ENCODE assay signal across 9 mouse cellular contexts in genomic region chr2:164441731-164442130, GRCm38 (mm10). TPM values are rescaled to one million over a fixed set of nuclear protein-coding genes. Genes with fewer than 3 reads are reported as not detected.
DNase-seq lines count a peak whose midpoint lies in the region; ATAC-seq and TF ChIP-seq lines count a peak whose summit lies in the region.
"Had no signal": no experiment of that assay in that cellular context is flagged by ENCODE, and none has a peak within 500 bp of the region (broad histone marks: within the 10 kb centered on the region; RNA-seq: fewer than 3 reads in every experiment).

No protein-coding gene starts in this region.

- H3K27ac ChIP-seq in liver, adult 2 months (replicated peaks; ENCODE audit: insufficient read depth, low read depth, low read length) = peak overlapping the region; percentile 80
- 0 out of 2 replicates have a peak overlapping the region, but pooled peaks have one; percentile 84 for H3K27ac ChIP-seq in embryonic facial prominence, embryonic 15.5 days (replicated peaks)
- 0 out of 2 replicates have a peak overlapping the region, but pooled peaks have one; percentile 14 for H3K27ac ChIP-seq in limb, embryonic 10.5 days
- H3K27ac ChIP-seq in olfactory bulb, adult 2 months (ENCODE audit: insufficient read depth, low read depth, low read length) = peak overlapping the region; percentile 25; the same call in 1 of the 2 replicates

- H3K79me2 ChIP-seq in liver, adult 2 months (ENCODE audit: control insufficient read depth, insufficient read depth, low read length) = peaks cover 33% of the 10 kb centered on the region

- peak overlapping the region; percentile 75 for H3K4me3 ChIP-seq in liver, adult 2 months (ENCODE audit: insufficient read depth, low read depth, low read length)
- peak overlapping the region; percentile 63 for H3K4me3 ChIP-seq in embryonic facial prominence, embryonic 15.5 days (replicated peaks)
- peak overlapping the region; percentile 68 for H3K4me3 ChIP-seq in limb, embryonic 10.5 days
- H3K4me3 ChIP-seq in olfactory bulb, adult 2 months (ENCODE audit: insufficient read depth, low read depth, low read length) = peak overlapping the region; percentile 25; the same call in 1 of the 2 replicates

- WGBS in liver, adult 2 months = 20% methylated on average over 7 of the region's 7 CpGs
- 21% methylated on average over 7 of the region's 7 CpGs for WGBS in embryonic facial prominence, embryonic 15.5 days
- 33% methylated on average over 7 of the region's 7 CpGs for WGBS in limb, embryonic 10.5 days
- 49% methylated on average over 7 of the region's 7 CpGs for WGBS in olfactory bulb, adult 2 months

- DNase-seq in liver, adult 2 months (ENCODE audit: extremely low read depth, low read depth, low spot score) = peak; percentile 51
- DNase-seq in liver = no peak
- no peak for DNase-seq in limb, embryonic 10.5 days (ENCODE audit: low spot score)
- no peak for DNase-seq in frontal cortex, postnatal 10 days (ENCODE audit: low spot score in 2 of 2)
- no peak for DNase-seq in layer of hippocampus, adult 9-11 months

- H3K9ac ChIP-seq in liver, adult 2 months (ENCODE audit: low read depth, low read length) = peak overlapping the region; percentile 91
- peak overlapping the region; percentile 79 for H3K9ac ChIP-seq in embryonic facial prominence, embryonic 15.5 days

- ATAC-seq in embryonic facial prominence, embryonic 15.5 days (ENCODE audit: insufficient number of reproducible peaks, low FRiP score, low TSS enrichment, low read depth) = no peak

- no peak for TF ChIP-seq CTCF in liver, adult 2 months (IDR thresholded peaks at IDR 0.05; ENCODE audit: low read depth, low read length)
- no peak for TF ChIP-seq CTCF in olfactory bulb, adult 2 months (IDR thresholded peaks at IDR 0.05; ENCODE audit: insufficient read depth, low read depth, low read length)

- no peaks in the 10 kb centered on the region for H3K9me3 ChIP-seq in embryonic facial prominence, embryonic 15.5 days (replicated peaks)
- no peaks in the 10 kb centered on the region for H3K9me3 ChIP-seq in limb, embryonic 10.5 days (replicated peaks)

- peaks cover 15% of the 10 kb centered on the region; the same call in 1 of the 2 replicates for H3K36me3 ChIP-seq in liver, adult 2 months (ENCODE audit: control insufficient read depth, insufficient read depth, low read length)
- H3K36me3 ChIP-seq in embryonic facial prominence, embryonic 15.5 days = no peaks in the 10 kb centered on the region
- H3K36me3 ChIP-seq in limb, embryonic 10.5 days = no peaks in the 10 kb centered on the region

- H3K4me1 ChIP-seq in liver, adult 2 months (ENCODE audit: control insufficient read depth, insufficient read depth, low read length) = peaks cover 9% of the 10 kb centered on the region; the same call in 1 of the 2 replicates
- peaks cover 52% of the 10 kb centered on the region for H3K4me1 ChIP-seq in embryonic facial prominence, embryonic 15.5 days
- peaks cover 66% of the 10 kb centered on the region for H3K4me1 ChIP-seq in limb, embryonic 10.5 days
- peaks cover 22% of the 10 kb centered on the region for H3K4me1 ChIP-seq in olfactory bulb, adult 2 months (ENCODE audit: control insufficient read depth, insufficient read depth, low read length)

- 0 out of 2 replicates have a peak, but pooled peaks have one; percentile 20 for TF ChIP-seq POLR2A in liver, adult 2 months (IDR thresholded peaks at IDR 0.05; ENCODE audit: extremely low read depth, insufficient read depth, low read length)
- TF ChIP-seq POLR2A in olfactory bulb, adult 2 months (IDR thresholded peaks at IDR 0.05; ENCODE audit: insufficient read depth, low read depth, low read length) = no peak

- H3K4me2 ChIP-seq in embryonic facial prominence, embryonic 15.5 days (replicated peaks) = peak overlapping the region; percentile 69

- no peaks in the 10 kb centered on the region for H3K27me3 ChIP-seq in liver, adult 2 months (ENCODE audit: control insufficient read depth, insufficient read depth, low read length)
- no peaks in the 10 kb centered on the region for H3K27me3 ChIP-seq in embryonic facial prominence, embryonic 15.5 days
- peaks cover 48% of the 10 kb centered on the region for H3K27me3 ChIP-seq in limb, embryonic 10.5 days (ENCODE audit: low read depth, poor library complexity, severe bottlenecking)

RNA-seq across cellular contexts. Expression of gene Sdc4, which starts 2.0 kb away (rescaled TPM):
- total RNA-seq in liver, adult 2 months (2014; rRNA removed) = 511 and 573 TPM in 2 replicates
- 178 and 182 TPM in 2 replicates for polyA plus RNA-seq in liver, adult 2 months (2012; rRNA removed)
- 113 and 114 TPM in 2 replicates for polyA plus RNA-seq in embryonic facial prominence, embryonic 15.5 days (2015; fragmentation: Nextera tagmentation; extraction: Ambion mirVana)
- polyA plus RNA-seq in limb, embryonic 10.5 days (2016; fragmentation: Nextera tagmentation; extraction: Ambion mirVana) = 22.1 and 24.2 TPM in 2 replicates
- 124 TPM in 1 of 2 replicates, not detected in the other for polyA plus RNA-seq in olfactory bulb, adult 2 months (2012; ENCODE audit: insufficient read depth, insufficient read length, low replicate concordance, missing spikeins)

RNA-seq across cellular contexts. Expression of gene Sys1, which starts 15.0 kb away (rescaled TPM):
- 33.7 and 40.9 TPM in 2 replicates for total RNA-seq in liver, adult 2 months (2014; rRNA removed)
- 145 and 157 TPM in 2 replicates for polyA plus RNA-seq in liver, adult 2 months (2012; rRNA removed)
- polyA plus RNA-seq in embryonic facial prominence, embryonic 15.5 days (2015; fragmentation: Nextera tagmentation; extraction: Ambion mirVana) = 66.3 and 67.8 TPM in 2 replicates
- polyA plus RNA-seq in limb, embryonic 10.5 days (2016; fragmentation: Nextera tagmentation; extraction: Ambion mirVana) = 54.4 and 54.5 TPM in 2 replicates
- not detected in 2 replicates for polyA plus RNA-seq in olfactory bulb, adult 2 months (2012; ENCODE audit: insufficient read depth, insufficient read length, low replicate concordance, missing spikeins)

RNA-seq across cellular contexts. Expression of gene Gm20458, which starts 19.0 kb away (rescaled TPM):
- 0.46 TPM in 1 of 2 replicates, not detected in the other for total RNA-seq in liver, adult 2 months (2014; rRNA removed)
- polyA plus RNA-seq in liver, adult 2 months (2012; rRNA removed) = 11.7 and 14.2 TPM in 2 replicates
- polyA plus RNA-seq in embryonic facial prominence, embryonic 15.5 days (2015; fragmentation: Nextera tagmentation; extraction: Ambion mirVana) = 12.2 and 12.5 TPM in 2 replicates
- polyA plus RNA-seq in limb, embryonic 10.5 days (2016; fragmentation: Nextera tagmentation; extraction: Ambion mirVana) = 2.2 and 3.2 TPM in 2 replicates
- polyA plus RNA-seq in olfactory bulb, adult 2 months (2012; ENCODE audit: insufficient read depth, insufficient read length, low replicate concordance, missing spikeins) = not detected in 2 replicates

RNA-seq across cellular contexts. Expression of gene Trp53tg5, which starts 31.8 kb away (rescaled TPM):
- total RNA-seq in liver, adult 2 months (2014; rRNA removed) = not detected in 2 replicates
- not detected in 2 replicates for polyA plus RNA-seq in liver, adult 2 months (2012; rRNA removed)
- polyA plus RNA-seq in embryonic facial prominence, embryonic 15.5 days (2015; fragmentation: Nextera tagmentation; extraction: Ambion mirVana) = not detected in 2 replicates
- polyA plus RNA-seq in limb, embryonic 10.5 days (2016; fragmentation: Nextera tagmentation; extraction: Ambion mirVana) = not detected in 2 replicates
- not detected in 2 replicates for polyA plus RNA-seq in olfactory bulb, adult 2 months (2012; ENCODE audit: insufficient read depth, insufficient read length, low replicate concordance, missing spikeins)
- total RNA-seq: adrenal gland, postnatal 14 days; layer of hippocampus, postnatal 10 days had no signal

RNA-seq across cellular contexts. Expression of gene Matn4, which starts 36.8 kb away (rescaled TPM):
- total RNA-seq in liver, adult 2 months (2014; rRNA removed) = 0.07 and 0.09 TPM in 2 replicates
- polyA plus RNA-seq in liver, adult 2 months (2012; rRNA removed) = 0.04 and 0.05 TPM in 2 replicates
- 33.4 and 58.2 TPM in 2 replicates for polyA plus RNA-seq in embryonic facial prominence, embryonic 15.5 days (2015; fragmentation: Nextera tagmentation; extraction: Ambion mirVana)
- 0.15 and 3.0 TPM in 2 replicates for polyA plus RNA-seq in limb, embryonic 10.5 days (2016; fragmentation: Nextera tagmentation; extraction: Ambion mirVana)
- polyA plus RNA-seq in olfactory bulb, adult 2 months (2012; ENCODE audit: insufficient read depth, insufficient read length, low replicate concordance, missing spikeins) = not detected in 2 replicates

Comparison
In these comparisons a context has a peak if more than half of its experiments do, and no peak if none do; other contexts are left out.
1. H3K27ac ChIP-seq: peak in every context shown above with its lines; median percentile 84 in embryonic facial prominence, embryonic 15.5 days; 80 in liver, adult 2 months; 25 in olfactory bulb, adult 2 months; 14 in limb, embryonic 10.5 days.
2. H3K4me3 ChIP-seq: peak in every context shown above with its lines; median percentile 75 in liver, adult 2 months; 68 in limb, embryonic 10.5 days; 63 in embryonic facial prominence, embryonic 15.5 days; 25 in olfactory bulb, adult 2 months.
3. RNA of gene Sys1, which starts 15.0 kb away (polyA plus RNA-seq): 145 to 157 TPM in liver, adult 2 months, 66.3 to 67.8 TPM in embryonic facial prominence, embryonic 15.5 days and 54.4 to 54.5 TPM in limb, embryonic 10.5 days; not detected in olfactory bulb, adult 2 months; every median in the first group is over 10 times any median in the second.